Mouse (Mus musculus) ovary, adult 2 months (tissue): ENCODE data around the gene Olfr263. TPM values are rescaled to one million over a fixed set of nuclear protein-coding genes. Genes with fewer than 3 reads are reported as not detected.

Source experiments
- polyA plus RNA-seq: library from polyadenylated mRNA; depleted of rRNA; stranded (reverse); fragments of >200 nt; gene quantifications from 2 replicates; pipeline ENCODE4 v1.2.3, GENCODE M21; 2012; rRNA removed

Gene Olfr263
- not detected in 2 replicates for polyA plus RNA-seq

DNA sequence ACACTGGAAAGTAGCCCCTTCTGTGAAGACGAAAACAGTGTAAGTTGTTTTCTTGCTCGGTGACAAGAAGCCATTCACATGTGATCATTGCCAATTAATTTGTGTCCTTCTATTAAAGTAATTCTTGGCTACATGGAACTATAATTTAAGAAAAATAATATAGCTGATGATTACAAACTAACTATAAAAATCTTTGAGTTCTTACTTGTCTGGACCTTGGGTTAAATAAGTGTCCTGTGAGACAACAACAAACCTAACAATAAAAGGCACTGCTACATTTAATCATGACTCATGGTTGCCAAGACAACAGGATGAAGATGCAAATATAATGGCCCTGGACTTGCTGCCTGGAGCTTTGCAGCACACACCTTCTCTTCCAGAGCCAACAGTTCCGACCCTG, at the start of gene Olfr263:
TSS of gene Olfr263 (plus strand) at position 301 of the 400 bp plus-strand sequence.

DNA sequence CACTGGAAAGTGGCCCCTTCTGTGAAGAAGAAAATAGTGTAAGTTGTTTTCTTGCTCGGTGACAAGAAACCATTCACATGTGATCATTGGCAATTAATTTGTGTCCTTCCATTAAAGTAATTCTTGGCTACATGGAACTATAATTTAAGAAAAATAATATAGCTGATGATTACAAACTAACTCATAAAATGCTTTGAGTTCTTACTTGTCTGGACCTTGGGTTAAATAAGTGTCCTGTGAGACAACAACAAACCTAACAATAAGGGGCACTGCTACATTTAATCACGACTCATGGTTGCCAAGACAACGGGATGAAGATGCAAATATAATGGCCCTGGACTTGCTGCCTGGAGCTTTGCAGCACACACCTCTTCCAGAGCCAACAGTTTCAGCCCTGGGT, 18.3 kb upstream of the Olfr263 start, which contains the start of gene Olfr1369-ps1:
TSS of gene Olfr1369-ps1 (plus strand) at position 301 of the 400 bp plus-strand sequence.

GRCm38 (mm10) chr13:21145767-21146166, 16.3 kb downstream of the Olfr263 start, which contains the start of gene Olfr1368:
Gene Olfr1368, minus strand, starts transcription at chr13:21145867.

GRCm38 (mm10) chr13:21179367-21179723, 49.9 kb downstream of the Olfr263 start, which contains the start of gene Trim27:
Gene Trim27, plus strand, starts transcription at chr13:21179445.

Other genes with a start within 250 kb of the Olfr263 start
- gene Olfr1370, start 54.7 kb upstream of the Olfr263 start, polyA plus RNA-seq = not detected in 2 replicates
- not detected in 2 replicates for gene Olfr1369-ps1, start 18.2 kb upstream of the Olfr263 start, polyA plus RNA-seq
- gene Olfr1368, start 16.2 kb downstream of the Olfr263 start, polyA plus RNA-seq = not detected in 2 replicates
- 137 and 257 TPM in 2 replicates for gene Trim27, start 49.8 kb downstream of the Olfr263 start, polyA plus RNA-seq
- not detected in 2 replicates for gene Gpx5, start 163.1 kb downstream of the Olfr263 start, polyA plus RNA-seq
- gene Gpx6, start 182.5 kb downstream of the Olfr263 start, polyA plus RNA-seq = 0.23 and 0.26 TPM in 2 replicates
- gene Olfr1367, start 217.3 kb downstream of the Olfr263 start, polyA plus RNA-seq = not detected in 2 replicates
- gene Zscan12, start 233.2 kb downstream of the Olfr263 start, polyA plus RNA-seq = 1.2 and 1.6 TPM in 2 replicates